Mouse (Mus musculus): ENCODE data around the gene Gchfr. TPM values are rescaled to one million over a fixed set of nuclear protein-coding genes. Genes with fewer than 3 reads are reported as not detected.

The Gchfr gene
- polyA plus RNA-seq (2015; fragmentation: Nextera tagmentation; extraction: Ambion mirVana): 24.3 and 26.1 TPM in 2 replicates

GRCm38 (mm10) chr2:119166901-119167865, at the start of gene Gchfr:
TSS of gene Gchfr (plus strand) at chr2:119167773.
- Histone ChIP-seq H3K27ac (ENCODE audit: low read length) (no peak within 1 kb of the TSS; the same call in 1 of the 2 replicates), H3K27me3 (ENCODE audit: control insufficient read depth, insufficient read depth, low read depth, low read length) (peaks cover 3% of the 10 kb centered on the region; the same call in 1 of the 2 replicates), H3K36me3 (ENCODE audit: control insufficient read depth, insufficient read depth, low read length) (no peaks in the 10 kb centered on the region; the same call in 1 of the 2 replicates), H3K4me3 (ENCODE audit: low read length) (peak within 1 kb of the TSS; percentile 65), H3K9me3 (ENCODE audit: control insufficient read depth, low read length) (no peaks in the 10 kb centered on the region), H3K9ac (ENCODE audit: low read length) (peak within 1 kb of the TSS; percentile 69), H3K4me2 (ENCODE audit: low read depth, low read length) (peak within 1 kb of the TSS; percentile 100), H3K4me1 (replicated peaks; ENCODE audit: control insufficient read depth, insufficient read depth, low read length) (peaks cover 12% of the 10 kb centered on the region; the same call in 1 of the 2 replicates)
- WGBS: under 1% methylated on average over 60 of the region's 60 CpGs
- ATAC-seq (ENCODE audit: low read depth): peak; percentile 88

GRCm38 (mm10) chr2:119136346-119136898, 31.2 kb upstream of the Gchfr start:
- Histone ChIP-seq H3K4me3 (ENCODE audit: low read length) (no peak overlapping the region), H3K4me1 (replicated peaks; ENCODE audit: control insufficient read depth, insufficient read depth, low read length) (no peaks in the 10 kb centered on the region), H3K27ac (ENCODE audit: low read length) (no peak overlapping the region), H3K9ac (ENCODE audit: low read length) (no peak overlapping the region), H3K27me3 (ENCODE audit: control insufficient read depth, insufficient read depth, low read depth, low read length) (no peaks in the 10 kb centered on the region), H3K36me3 (ENCODE audit: control insufficient read depth, insufficient read depth, low read length) (peaks cover 35% of the 10 kb centered on the region), H3K9me3 (ENCODE audit: control insufficient read depth, low read length) (no peaks in the 10 kb centered on the region), H3K4me2 (ENCODE audit: low read depth, low read length) (no peak overlapping the region)
- ATAC-seq (ENCODE audit: low read depth): no peak
- 66% methylated on average over 5 of the region's 5 CpGs for WGBS

- H3K36me3 ChIP-seq (ENCODE audit: control insufficient read depth, insufficient read depth, low read length): peaks cover 34% of the 10 kb centered on the region
- H3K9me3 ChIP-seq (ENCODE audit: control insufficient read depth, low read length): no peaks in the 10 kb centered on the region
- no peak for ATAC-seq (ENCODE audit: low read depth)
- H3K9ac ChIP-seq (ENCODE audit: low read length): no peak overlapping the region
- H3K4me2 ChIP-seq (ENCODE audit: low read depth, low read length): no peak overlapping the region
- H3K27ac ChIP-seq (ENCODE audit: low read length): no peak overlapping the region
- no peak overlapping the region for H3K4me3 ChIP-seq (ENCODE audit: low read length)
- no peaks in the 10 kb centered on the region for H3K4me1 ChIP-seq (replicated peaks; ENCODE audit: control insufficient read depth, insufficient read depth, low read length)
- WGBS: 86% methylated on average over 2 of the region's 2 CpGs
- no peaks in the 10 kb centered on the region for H3K27me3 ChIP-seq (ENCODE audit: control insufficient read depth, insufficient read depth, low read depth, low read length)
Observed at GRCm38 (mm10) chr2:119145199-119145598, 22.4 kb upstream of the Gchfr start.

DNA sequence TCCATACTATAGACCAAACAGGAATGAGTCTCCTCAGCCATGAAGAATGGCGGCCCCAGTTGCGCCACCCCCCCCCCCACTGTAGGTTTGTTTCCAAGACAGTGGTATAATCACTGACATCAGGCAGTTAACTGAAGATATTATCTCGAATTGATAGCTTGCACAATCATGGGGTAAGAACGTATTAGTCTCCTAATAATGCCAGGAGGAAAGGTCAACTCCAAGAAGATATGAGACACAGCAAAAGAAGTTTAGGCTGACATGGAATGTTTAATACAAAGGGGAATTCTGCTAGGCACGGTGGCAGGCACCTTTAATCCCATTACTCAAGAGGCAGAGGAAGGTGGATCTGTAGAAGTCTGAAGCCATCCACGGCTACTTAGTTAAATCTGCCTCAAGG, 21.1 kb upstream of the Gchfr start:
- WGBS: 82% methylated on average over 6 of the region's 6 CpGs
- Histone ChIP-seq H3K27ac (ENCODE audit: low read length) (no peak overlapping the region), H3K4me2 (ENCODE audit: low read depth, low read length) (no peak overlapping the region), H3K4me1 (replicated peaks; ENCODE audit: control insufficient read depth, insufficient read depth, low read length) (no peaks in the 10 kb centered on the region), H3K9me3 (ENCODE audit: control insufficient read depth, low read length) (no peaks in the 10 kb centered on the region), H3K4me3 (ENCODE audit: low read length) (no peak overlapping the region), H3K9ac (ENCODE audit: low read length) (no peak overlapping the region), H3K36me3 (ENCODE audit: control insufficient read depth, insufficient read depth, low read length) (peaks cover 42% of the 10 kb centered on the region), H3K27me3 (ENCODE audit: control insufficient read depth, insufficient read depth, low read depth, low read length) (no peaks in the 10 kb centered on the region)
- no peak for ATAC-seq (ENCODE audit: low read depth)

- H3K4me3 ChIP-seq (ENCODE audit: low read length): no peak overlapping the region
- H3K9ac ChIP-seq (ENCODE audit: low read length): no peak overlapping the region
- H3K27ac ChIP-seq (ENCODE audit: low read length): no peak overlapping the region
- ATAC-seq (ENCODE audit: low read depth): no peak
- no peaks in the 10 kb centered on the region for H3K4me1 ChIP-seq (replicated peaks; ENCODE audit: control insufficient read depth, insufficient read depth, low read length)
- 84% methylated on average over 22 of the region's 22 CpGs for WGBS
- H3K27me3 ChIP-seq (ENCODE audit: control insufficient read depth, insufficient read depth, low read depth, low read length): no peaks in the 10 kb centered on the region
- no peak overlapping the region for H3K4me2 ChIP-seq (ENCODE audit: low read depth, low read length)
- H3K36me3 ChIP-seq (ENCODE audit: control insufficient read depth, insufficient read depth, low read length): peaks cover 42% of the 10 kb centered on the region
- no peaks in the 10 kb centered on the region for H3K9me3 ChIP-seq (ENCODE audit: control insufficient read depth, low read length)
Observed at GRCm38 (mm10) chr2:119147160-119147678, 20.4 kb upstream of the Gchfr start.

GRCm38 (mm10) chr2:119147775-119148174, 19.8 kb upstream of the Gchfr start:
- 89% methylated on average over 8 of the region's 8 CpGs for WGBS
- H3K36me3 ChIP-seq (ENCODE audit: control insufficient read depth, insufficient read depth, low read length): peaks cover 42% of the 10 kb centered on the region
- no peak for ATAC-seq (ENCODE audit: low read depth)

GRCm38 (mm10) chr2:119152255-119152654, 15.3 kb upstream of the Gchfr start:
- Histone ChIP-seq H3K4me1 (replicated peaks; ENCODE audit: control insufficient read depth, insufficient read depth, low read length) (peaks cover 11% of the 10 kb centered on the region), H3K9ac (ENCODE audit: low read length) (no peak overlapping the region), H3K36me3 (ENCODE audit: control insufficient read depth, insufficient read depth, low read length) (peaks cover 17% of the 10 kb centered on the region), H3K9me3 (ENCODE audit: control insufficient read depth, low read length) (no peaks in the 10 kb centered on the region), H3K27ac (ENCODE audit: low read length) (no peak overlapping the region), H3K4me2 (ENCODE audit: low read depth, low read length) (no peak overlapping the region), H3K27me3 (ENCODE audit: control insufficient read depth, insufficient read depth, low read depth, low read length) (no peaks in the 10 kb centered on the region), H3K4me3 (ENCODE audit: low read length) (no peak overlapping the region)
- no peak for ATAC-seq (ENCODE audit: low read depth)
- WGBS: 70% methylated on average over 6 of the region's 6 CpGs

More at GRCm38 (mm10) chr2:119147775-119148174, 19.8 kb upstream of the Gchfr start:
- H3K27me3 ChIP-seq (ENCODE audit: control insufficient read depth, insufficient read depth, low read depth, low read length): no peaks in the 10 kb centered on the region
- H3K4me3 ChIP-seq (ENCODE audit: low read length): no peak overlapping the region
- no peak overlapping the region for H3K4me2 ChIP-seq (ENCODE audit: low read depth, low read length)
- H3K9me3 ChIP-seq (ENCODE audit: control insufficient read depth, low read length): no peaks in the 10 kb centered on the region
- no peak overlapping the region for H3K27ac ChIP-seq (ENCODE audit: low read length)
- H3K4me1 ChIP-seq (replicated peaks; ENCODE audit: control insufficient read depth, insufficient read depth, low read length): no peaks in the 10 kb centered on the region
- no peak overlapping the region for H3K9ac ChIP-seq (ENCODE audit: low read length)

- Histone ChIP-seq H3K9me3 (ENCODE audit: control insufficient read depth, low read length) (no peaks in the 10 kb centered on the region), H3K4me3 (ENCODE audit: low read length) (no peak overlapping the region), H3K4me2 (ENCODE audit: low read depth, low read length) (no peak overlapping the region)
Observed at GRCm38 (mm10) chr2:119154683-119155082, 12.9 kb upstream of the Gchfr start.

GRCm38 (mm10) chr2:119155388-119155787, 12.2 kb upstream of the Gchfr start:
- WGBS: 65% methylated on average over 9 of the region's 9 CpGs
- H3K27ac ChIP-seq (ENCODE audit: low read length): no peak overlapping the region
- no peak overlapping the region for H3K9ac ChIP-seq (ENCODE audit: low read length)
- no peak for ATAC-seq (ENCODE audit: low read depth)
- peaks cover 12% of the 10 kb centered on the region for H3K36me3 ChIP-seq (ENCODE audit: control insufficient read depth, insufficient read depth, low read length)
- no peaks in the 10 kb centered on the region for H3K9me3 ChIP-seq (ENCODE audit: control insufficient read depth, low read length)
- no peak overlapping the region for H3K4me2 ChIP-seq (ENCODE audit: low read depth, low read length)
- no peaks in the 10 kb centered on the region for H3K27me3 ChIP-seq (ENCODE audit: control insufficient read depth, insufficient read depth, low read depth, low read length)
- no peak overlapping the region for H3K4me3 ChIP-seq (ENCODE audit: low read length)
- peaks cover 14% of the 10 kb centered on the region for H3K4me1 ChIP-seq (replicated peaks; ENCODE audit: control insufficient read depth, insufficient read depth, low read length)

More at GRCm38 (mm10) chr2:119154683-119155082, 12.9 kb upstream of the Gchfr start:
- Histone ChIP-seq H3K4me1 (replicated peaks; ENCODE audit: control insufficient read depth, insufficient read depth, low read length) (peaks cover 14% of the 10 kb centered on the region), H3K27ac (ENCODE audit: low read length) (no peak overlapping the region), H3K27me3 (ENCODE audit: control insufficient read depth, insufficient read depth, low read depth, low read length) (no peaks in the 10 kb centered on the region), H3K36me3 (ENCODE audit: control insufficient read depth, insufficient read depth, low read length) (peaks cover 16% of the 10 kb centered on the region), H3K9ac (ENCODE audit: low read length) (no peak overlapping the region)
- no peak for ATAC-seq (ENCODE audit: low read depth)
- WGBS: 72% methylated on average over 2 of the region's 2 CpGs
